Mouse (Mus musculus): ENCODE measurements around the gene Rab3gap1. TPM values are rescaled to one million over a fixed set of nuclear protein-coding genes. Genes with fewer than 3 reads are reported as not detected.

The Rab3gap1 gene
- total and polyA plus RNA-seq, 3 experiments: 21.7 to 37.5 (median 21.8) TPM

GRCm38 (mm10) chr1:127946615-127947249 is 78.2 kb downstream of the Rab3gap1 start:
- Histone ChIP-seq H3K4me2 (ENCODE audit: insufficient read depth, low read depth, poor library complexity, severe bottlenecking) (no peak overlapping the region), H3K9me3 (replicated peaks; ENCODE audit: low read length) (peaks cover 3% of the 10 kb centered on the region), H3K36me3 (replicated peaks in 1 of 2; ENCODE audit: control insufficient read depth in 1 of 2, insufficient read depth in 1 of 2, low read length in 1 of 2) (peaks cover 28 to 86% of the 10 kb centered on the region in 2 experiments), H3K27ac (ENCODE audit: insufficient read depth, low read depth) (no peak overlapping the region), H3K9ac (ENCODE audit: insufficient read depth, low read depth) (no peak overlapping the region), H3K79me2 (replicated peaks; ENCODE audit: control insufficient read depth, extremely low read depth, insufficient read depth, poor library complexity, severe bottlenecking) (no peaks in the 10 kb centered on the region), H3K4me3 (replicated peaks in 1 of 3; ENCODE audit: low read depth in 2 of 3, low read length in 2 of 3, poor library complexity in 1 of 3) (no peak overlapping the region), H3K4me1 (ENCODE audit: control insufficient read depth in 1 of 2, insufficient read depth in 2 of 2) (no peaks in the 10 kb centered on the region), H3K27me3 (replicated peaks) (no peaks in the 10 kb centered on the region)
- TF ChIP-seq ZNF384 (IDR thresholded peaks at IDR 0.05; ENCODE audit: low read depth, low read length) (no peak), CHD2 (IDR thresholded peaks at IDR 0.05; ENCODE audit: low read length) (no peak), TBP (conservative IDR thresholded peaks at IDR 0.05; ENCODE audit: low read depth, low read length) (no peak), MEF2A (IDR thresholded peaks at IDR 0.05; ENCODE audit: borderline replicate concordance, low read depth, low read length) (no peak), MAX (IDR thresholded peaks at IDR 0.05; ENCODE audit: low read length) (no peak), ETS1 (conservative IDR thresholded peaks at IDR 0.05; ENCODE audit: low read depth, low read length) (no peak), USF1 (IDR thresholded peaks at IDR 0.05; ENCODE audit: low read depth, low read length) (no peak), KAT2A (IDR thresholded peaks at IDR 0.05; ENCODE audit: insufficient replicate concordance, low read length) (no peak), SMC3 (IDR thresholded peaks at IDR 0.05; ENCODE audit: low read depth, low read length) (no peak)
- no peak for DNase-seq (ENCODE audit: extremely low read depth)
- in situ Hi-C loops (cut with MboI; ENCODE audit: low pct_ligation_motif_present, low pct_unique_long_range_greater_than_20kb, low sequenced_read_pairs) (no loop called here), dilution Hi-C loops (cut with MboI; ENCODE audit: extremely low pct_ligation_motif_present, extremely low pct_unique_long_range_greater_than_20kb, low sequenced_read_pairs) (no loop called here)

DNA sequence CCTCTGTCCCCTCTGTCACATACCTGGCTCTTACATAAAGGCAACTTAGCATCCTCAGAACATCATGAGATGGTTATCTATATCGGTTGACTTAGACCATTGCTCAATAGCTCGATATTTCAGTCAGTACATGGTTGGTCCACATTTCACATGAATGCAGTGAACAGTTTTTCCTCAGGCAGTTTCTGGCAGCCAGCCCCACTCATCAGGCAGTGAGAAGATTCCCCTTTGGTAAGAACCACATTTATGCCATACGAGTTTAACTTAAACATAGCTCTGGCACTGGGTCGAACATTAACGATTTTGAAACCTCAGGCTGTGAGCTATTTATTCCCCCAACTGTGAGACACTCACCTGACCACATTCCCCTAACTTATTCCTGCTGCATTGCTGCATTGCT is 80.2 kb downstream of the Rab3gap1 start:
- Histone ChIP-seq H3K27ac (ENCODE audit: insufficient read depth, low read depth) (no peak overlapping the region), H3K36me3 (replicated peaks in 1 of 2; ENCODE audit: control insufficient read depth in 1 of 2, insufficient read depth in 1 of 2, low read length in 1 of 2) (peaks cover 14 to 85% of the 10 kb centered on the region in 2 experiments), H3K4me2 (ENCODE audit: insufficient read depth, low read depth, poor library complexity, severe bottlenecking) (no peak overlapping the region), H3K27me3 (replicated peaks) (no peaks in the 10 kb centered on the region), H3K4me3 (replicated peaks in 1 of 3; ENCODE audit: low read depth in 2 of 3, low read length in 2 of 3, poor library complexity in 1 of 3) (no peak overlapping the region), H3K4me1 (ENCODE audit: control insufficient read depth in 1 of 2, insufficient read depth in 2 of 2) (no peaks in the 10 kb centered on the region), H3K9me3 (replicated peaks; ENCODE audit: low read length) (peaks cover 3% of the 10 kb centered on the region), H3K9ac (ENCODE audit: insufficient read depth, low read depth) (no peak overlapping the region), H3K79me2 (replicated peaks; ENCODE audit: control insufficient read depth, extremely low read depth, insufficient read depth, poor library complexity, severe bottlenecking) (no peaks in the 10 kb centered on the region)
- in situ Hi-C loops (cut with MboI; ENCODE audit: low pct_ligation_motif_present, low pct_unique_long_range_greater_than_20kb, low sequenced_read_pairs): no loop called here
- dilution Hi-C loops (cut with MboI; ENCODE audit: extremely low pct_ligation_motif_present, extremely low pct_unique_long_range_greater_than_20kb, low sequenced_read_pairs): no loop called here
- TF ChIP-seq MAX (IDR thresholded peaks at IDR 0.05; ENCODE audit: low read length): no peak
- no peak for TF ChIP-seq RAD21 (IDR thresholded peaks at IDR 0.05; ENCODE audit: low read depth, low read length)
- TF ChIP-seq ETS1 (conservative IDR thresholded peaks at IDR 0.05; ENCODE audit: low read depth, low read length): no peak
- no peak for TF ChIP-seq JUND (conservative IDR thresholded peaks at IDR 0.05; ENCODE audit: low read depth, low read length)
- no peak for TF ChIP-seq UBTF (IDR thresholded peaks at IDR 0.05; ENCODE audit: low read depth, low read length)
- no peak for TF ChIP-seq E2F4 (IDR thresholded peaks at IDR 0.05; ENCODE audit: insufficient replicate concordance, low read depth, low read length)
- TF ChIP-seq NRF1 (IDR thresholded peaks at IDR 0.05; ENCODE audit: low read depth, low read length): no peak
- no peak for TF ChIP-seq MAFK (IDR thresholded peaks at IDR 0.05; ENCODE audit: insufficient replicate concordance, low read length)
- no peak for TF ChIP-seq ZMIZ1 (IDR thresholded peaks at IDR 0.05; ENCODE audit: low read depth, low read length)
- no peak for TF ChIP-seq MEF2A (IDR thresholded peaks at IDR 0.05; ENCODE audit: borderline replicate concordance, low read depth, low read length)
- no peak for TF ChIP-seq NELFE (IDR thresholded peaks at IDR 0.05; ENCODE audit: low read depth, low read length)
- no peak for TF ChIP-seq PAX5 (IDR thresholded peaks at IDR 0.05; ENCODE audit: low read length)
- DNase-seq (ENCODE audit: extremely low read depth): no peak
